Mouse (Mus musculus) heart, adult 8-10 months (tissue): ENCODE results near the gene Fam83g. TPM values are rescaled to one million over a fixed set of nuclear protein-coding genes. Genes with fewer than 3 reads are reported as not detected.

Experiments
- DNase-seq: peaks from one replicate; pipeline ENCODE4 v3.0.0; 2022; ENCODE audit warnings: low spot score
- total RNA-seq, 4 experiments: library from RNA; stranded (reverse); gene quantifications; 2 replicates each; pipeline ENCODE4 v1.2.4; 2022

The Fam83g gene
- total RNA-seq, 4 experiments from 2014 or later, result 0.19 to 0.41 (median 0.28) TPM

GRCm38 (mm10) chr11:61652216-61652615 is 31.7 kb upstream of the Fam83g start:
- no peak for DNase-seq

- DNase-seq, result peak; percentile 70
Measured at GRCm38 (mm10) chr11:61652686-61653447, 31.0 kb upstream of the Fam83g start, which contains the start of gene Grap. Grap (plus strand) TSS chr11:61653265.

- no peak for DNase-seq
Measured at GRCm38 (mm10) chr11:61653568-61653967, 30.3 kb upstream of the Fam83g start.

GRCm38 (mm10) chr11:61654786-61655311 is 29.0 kb upstream of the Fam83g start:
- DNase-seq, result no peak

- no peak for DNase-seq
Measured at GRCm38 (mm10) chr11:61655649-61656048, 28.2 kb upstream of the Fam83g start.

GRCm38 (mm10) chr11:61656148-61656850 is 27.6 kb upstream of the Fam83g start:
- no peak for DNase-seq

- DNase-seq, result no peak
Measured at GRCm38 (mm10) chr11:61657432-61657831, 26.5 kb upstream of the Fam83g start.

GRCm38 (mm10) chr11:61658360-61658922 is 25.4 kb upstream of the Fam83g start:
- DNase-seq, result no peak

GRCm38 (mm10) chr11:61659011-61659858 is 24.7 kb upstream of the Fam83g start:
- peak; percentile 33 for DNase-seq

- no peak for DNase-seq
Measured at GRCm38 (mm10) chr11:61660001-61660400, 23.9 kb upstream of the Fam83g start.

GRCm38 (mm10) chr11:61660806-61661392 is 23.0 kb upstream of the Fam83g start:
- no peak for DNase-seq

- no peak for DNase-seq
Measured at GRCm38 (mm10) chr11:61662189-61662588, 21.7 kb upstream of the Fam83g start.

- DNase-seq, result no peak
Measured at GRCm38 (mm10) chr11:61665401-61665800, 18.5 kb upstream of the Fam83g start.

- peak; percentile 33 for DNase-seq
Measured at GRCm38 (mm10) chr11:61665991-61666799, 17.7 kb upstream of the Fam83g start.

- no peak for DNase-seq
Measured at GRCm38 (mm10) chr11:61667248-61667647, 16.6 kb upstream of the Fam83g start.

GRCm38 (mm10) chr11:61667782-61668181 is 16.1 kb upstream of the Fam83g start:
- DNase-seq, result no peak

- no peak for DNase-seq
Measured at GRCm38 (mm10) chr11:61669492-61670490, 14.1 kb upstream of the Fam83g start.

- DNase-seq, result no peak
Measured at GRCm38 (mm10) chr11:61671781-61672383, 12.0 kb upstream of the Fam83g start.
